Mouse (Mus musculus) embryonic facial prominence, embryonic 11.5 days (tissue): ENCODE measurements around the gene Sox10. TPM values are rescaled to one million over a fixed set of nuclear protein-coding genes. Genes with fewer than 3 reads are reported as not detected.

Experiments used
- ATAC-seq: fragments of 200-750 bp; cut with Nextera tagmentation; replicated peaks from 2 replicates; pipeline ENCODE4 v1.8.0; 2017; ENCODE audit warnings: low read depth; ENCODE audit not compliant: insufficient number of reproducible peaks, low FRiP score, low TSS enrichment
- DNase-seq: peaks from one replicate; pipeline ENCODE4 v3.0.0-alpha.2; 2015; ENCODE audit warnings: low spot score
- H3K27ac ChIP-seq: fragments of 300-500 bp; sonication (generic); replicated peaks from 2 replicates; pipeline ENCODE4 v1.5.1; 2014; ENCODE audit warnings: mild to moderate bottlenecking, low read depth, low read length, control low read depth
- H3K27me3 ChIP-seq: fragments of 300-500 bp; sonication (generic); 2 replicates; pipeline ENCODE4 v1.6.1; 2014; ENCODE audit warnings: mild to moderate bottlenecking, low read length, moderate library complexity, mixed read lengths; ENCODE audit not compliant: control insufficient read depth, insufficient read depth
- H3K36me3 ChIP-seq: fragments of 300-500 bp; sonication (generic); replicated peaks from 2 replicates; pipeline ENCODE4 v1.6.1; 2014; ENCODE audit warnings: low read depth, mild to moderate bottlenecking, low read length, moderate library complexity, mixed read lengths; ENCODE audit not compliant: control insufficient read depth, insufficient read depth
- H3K4me1 ChIP-seq: fragments of 300-500 bp; sonication (generic); 2 replicates; pipeline ENCODE4 v1.6.1; 2014; ENCODE audit warnings: low read length, mixed read lengths; ENCODE audit not compliant: control insufficient read depth, insufficient read depth
- H3K4me2 ChIP-seq: fragments of 300-500 bp; sonication (generic); 2 replicates; pipeline ENCODE4 v1.6.1; 2014; ENCODE audit warnings: low read depth, mild to moderate bottlenecking, control low read depth, low read length, moderate library complexity
- H3K4me3 ChIP-seq: fragments of 300-500 bp; sonication (generic); 2 replicates; pipeline ENCODE4 v1.5.1; 2014; ENCODE audit warnings: low read depth, low read length, control low read depth
- H3K9ac ChIP-seq: fragments of 300-500 bp; sonication (generic); replicated peaks from 2 replicates; pipeline ENCODE4 v1.6.1; 2014; ENCODE audit warnings: mild to moderate bottlenecking, control low read depth, low read length
- H3K9me3 ChIP-seq: fragments of 300-500 bp; sonication (generic); replicated peaks from 2 replicates; pipeline ENCODE4 v1.6.1; 2016; ENCODE audit warnings: mild to moderate bottlenecking, low read length, inconsistent platforms, mixed read lengths; ENCODE audit not compliant: control insufficient read depth
- WGBS: fragments of 180-500 bp; shearing (Covaris S2); extraction: QIAGEN DNeasy Blood & Tissue Kit; methylation state at CpG from one replicate; pipeline ENCODE4 v1.1.7; 2014; 5-methylcytosine and 5-hydroxymethylcytosine counted together
- polyA plus RNA-seq: library from polyadenylated mRNA; unstranded; fragments of >200 nt; fragmentation: Nextera tagmentation; extraction: Ambion mirVana; gene quantifications from 2 replicates; pipeline ENCODE4 v1.2.1, GENCODE M21; 2014

Sox10 gene
- polyA plus RNA-seq, 1 experiment from 2014 or later, result 11.6 TPM

- no peak overlapping the region for H3K27ac ChIP-seq
- H3K4me1 ChIP-seq, result peaks cover 3% of the 10 kb centered on the region
- H3K4me3 ChIP-seq, result no peak overlapping the region
- DNase-seq, result no peak
- H3K4me2 ChIP-seq, result no peak overlapping the region
- no peaks in the 10 kb centered on the region for H3K27me3 ChIP-seq
- WGBS, result 97% methylated on average over 2 of the region's 2 CpGs
- ATAC-seq, result no peak
- no peaks in the 10 kb centered on the region for H3K36me3 ChIP-seq
- no peaks in the 10 kb centered on the region for H3K9me3 ChIP-seq
- no peak overlapping the region for H3K9ac ChIP-seq
Observed at GRCm38 (mm10) chr15:79191426-79191825, 26.4 kb upstream of the Sox10 start.

GRCm38 (mm10) chr15:79187819-79188218 is 22.8 kb upstream of the Sox10 start:
- no peaks in the 10 kb centered on the region for H3K9me3 ChIP-seq
- H3K27me3 ChIP-seq, result no peaks in the 10 kb centered on the region
- WGBS, result 92% methylated on average over 8 of the region's 8 CpGs
- no peaks in the 10 kb centered on the region for H3K36me3 ChIP-seq
- H3K4me2 ChIP-seq, result no peak overlapping the region
- H3K9ac ChIP-seq, result no peak overlapping the region
- no peak for DNase-seq
- no peaks in the 10 kb centered on the region for H3K4me1 ChIP-seq
- no peak overlapping the region for H3K27ac ChIP-seq
- ATAC-seq, result no peak
- no peak overlapping the region for H3K4me3 ChIP-seq

GRCm38 (mm10) chr15:79185213-79185612 is 20.2 kb upstream of the Sox10 start:
- H3K9ac ChIP-seq, result no peak overlapping the region
- no peaks in the 10 kb centered on the region for H3K27me3 ChIP-seq
- no peak overlapping the region for H3K27ac ChIP-seq
- no peaks in the 10 kb centered on the region for H3K4me1 ChIP-seq
- no peak overlapping the region for H3K4me2 ChIP-seq
- DNase-seq (no peak), ATAC-seq (no peak)
- H3K9me3 ChIP-seq, result no peaks in the 10 kb centered on the region
- H3K4me3 ChIP-seq, result no peak overlapping the region
- H3K36me3 ChIP-seq, result no peaks in the 10 kb centered on the region
- WGBS, result 85% methylated on average over 10 of the region's 10 CpGs

- DNase-seq, result no peak
- no peaks in the 10 kb centered on the region for H3K36me3 ChIP-seq
- H3K4me3 ChIP-seq, result no peak overlapping the region
- no peak overlapping the region for H3K27ac ChIP-seq
- no peaks in the 10 kb centered on the region for H3K9me3 ChIP-seq
- no peaks in the 10 kb centered on the region for H3K27me3 ChIP-seq
- no peak for ATAC-seq
- H3K9ac ChIP-seq, result no peak overlapping the region
- WGBS, result 39% methylated on average over 6 of the region's 6 CpGs
- no peaks in the 10 kb centered on the region for H3K4me1 ChIP-seq
- H3K4me2 ChIP-seq, result no peak overlapping the region
Observed at GRCm38 (mm10) chr15:79176905-79177304, 11.9 kb upstream of the Sox10 start.

- ATAC-seq, result no peak; the same call in 1 of the 2 replicates
- no peak overlapping the region for H3K27ac ChIP-seq
- WGBS, result 43% methylated on average over 8 of the region's 8 CpGs
Observed at GRCm38 (mm10) chr15:79166712-79167111, 1.7 kb upstream of the Sox10 start.

GRCm38 (mm10) chr15:79164251-79164650 is 789 bp downstream of the Sox10 start:
- H3K4me2 ChIP-seq, result no peak overlapping the region
- DNase-seq (no peak), ATAC-seq (no peak; the same call in 1 of the 2 replicates)
- H3K4me1 ChIP-seq, result no peaks in the 10 kb centered on the region
- H3K4me3 ChIP-seq, result peak overlapping the region; percentile 21
- no peak overlapping the region for H3K27ac ChIP-seq
- peak overlapping the region; percentile 33; the same call in 1 of the 2 replicates for H3K9ac ChIP-seq
- peaks cover 36% of the 10 kb centered on the region for H3K27me3 ChIP-seq
- no peaks in the 10 kb centered on the region for H3K36me3 ChIP-seq
- H3K9me3 ChIP-seq, result no peaks in the 10 kb centered on the region
- WGBS, result 3% methylated on average over 15 of the region's 15 CpGs

More at GRCm38 (mm10) chr15:79166712-79167111, 1.7 kb upstream of the Sox10 start:
- H3K9me3 ChIP-seq, result no peaks in the 10 kb centered on the region
- H3K4me3 ChIP-seq, result no peak overlapping the region
- H3K9ac ChIP-seq, result no peak overlapping the region; the same call in 1 of the 2 replicates
- peaks cover 3% of the 10 kb centered on the region; the same call in 1 of the 2 replicates for H3K4me1 ChIP-seq
- H3K4me2 ChIP-seq, result no peak overlapping the region
- H3K36me3 ChIP-seq, result no peaks in the 10 kb centered on the region
- peak; percentile 22 for DNase-seq
- H3K27me3 ChIP-seq, result peaks cover 36% of the 10 kb centered on the region

- 30% methylated on average over 14 of the region's 14 CpGs for WGBS
- Histone ChIP-seq H3K4me2 (no peak overlapping the region), H3K9me3 (no peaks in the 10 kb centered on the region), H3K4me3 (peak overlapping the region; percentile 21), H3K27me3 (peaks cover 36% of the 10 kb centered on the region), H3K9ac (peak overlapping the region; percentile 28; the same call in 1 of the 2 replicates), H3K27ac (no peak overlapping the region), H3K4me1 (no peaks in the 10 kb centered on the region), H3K36me3 (no peaks in the 10 kb centered on the region)
- ATAC-seq (no peak), DNase-seq (no peak)
Observed at GRCm38 (mm10) chr15:79162822-79163221, 2.2 kb downstream of the Sox10 start.

GRCm38 (mm10) chr15:79162301-79162700 is 2.7 kb downstream of the Sox10 start:
- Histone ChIP-seq H3K9me3 (no peaks in the 10 kb centered on the region), H3K27me3 (peaks cover 36% of the 10 kb centered on the region), H3K36me3 (no peaks in the 10 kb centered on the region), H3K27ac (no peak overlapping the region), H3K4me2 (no peak overlapping the region; the same call in 1 of the 2 replicates), H3K4me3 (no peak overlapping the region), H3K4me1 (no peaks in the 10 kb centered on the region), H3K9ac (peak overlapping the region; percentile 28)
- 73% methylated on average over 7 of the region's 7 CpGs for WGBS
- ATAC-seq (no peak), DNase-seq (no peak)
